Mouse (Mus musculus): ENCODE measurements around the gene Adam6b.
"Not testable (repeated sequence)": the region's sequence is repeated elsewhere in the genome, so short reads cannot be mapped to it uniquely, and the experiment has no call there.

The Adam6b gene

DNA sequence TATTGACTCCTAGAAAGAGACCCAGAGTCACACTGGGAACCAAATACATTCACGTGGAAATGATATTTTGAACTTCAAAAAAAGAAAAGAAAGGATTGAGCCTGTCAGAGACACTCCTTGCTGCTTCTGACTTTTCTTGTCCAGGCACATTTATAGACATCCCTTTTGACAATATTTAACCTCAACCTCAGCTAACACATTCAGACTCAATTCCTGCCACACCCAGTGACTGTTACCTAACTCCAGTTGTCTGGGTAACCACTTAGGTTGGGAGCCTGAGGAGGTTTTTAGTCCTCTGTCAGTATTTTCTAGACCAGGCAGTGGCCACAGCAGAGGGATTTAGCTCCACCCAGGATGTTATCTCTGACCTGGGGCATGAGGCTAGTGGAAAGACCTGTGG is at the start of gene Adam6b:
TSS of gene Adam6b (plus strand) at position 301 of the 400 bp plus-strand sequence.
- DNase-seq (ENCODE audit: low spot score in 2 of 2), result not testable (repeated sequence)

DNA sequence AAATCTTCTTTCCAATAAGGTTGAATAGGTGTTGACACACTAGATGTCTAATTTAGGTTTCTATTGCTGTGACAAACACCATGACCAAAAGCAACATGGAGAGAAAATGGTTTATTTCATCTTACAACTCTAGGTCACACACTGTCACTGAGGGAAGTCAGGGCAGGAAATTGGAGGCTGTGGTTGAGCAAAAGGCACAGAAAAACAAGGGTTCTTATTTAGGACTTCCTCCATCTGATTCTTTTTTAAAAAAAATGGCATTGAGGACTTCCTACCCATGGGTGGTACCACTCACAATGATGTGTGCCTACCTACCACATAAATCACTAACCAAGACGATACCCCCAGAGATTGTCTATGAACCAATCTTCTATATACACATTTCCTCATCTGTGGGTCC is 43.2 kb upstream of the Adam6b start:
- peak; percentile 25 to 33 for DNase-seq (ENCODE audit: low spot score in 2 of 2)

DNA sequence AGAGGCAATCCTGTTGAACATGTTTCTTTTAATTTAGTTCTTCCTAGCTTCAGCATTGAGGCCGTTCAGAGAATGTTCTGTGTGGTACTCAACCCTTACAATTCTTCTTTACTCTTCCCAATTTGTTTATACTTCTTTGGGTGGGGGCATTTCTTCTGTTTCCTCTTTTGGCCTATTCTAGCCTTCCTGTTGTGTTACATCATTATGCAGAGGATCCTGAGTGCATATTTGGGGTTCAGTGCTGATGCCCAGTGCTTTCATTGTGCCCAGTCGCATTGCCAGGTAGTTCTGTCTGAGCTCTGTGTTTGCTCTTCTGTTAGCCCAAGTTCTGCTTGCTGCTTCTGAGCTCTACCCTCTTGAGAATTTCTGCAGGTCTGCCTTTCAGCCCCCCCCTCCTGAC is 13.1 kb upstream of the Adam6b start:
- no peak for DNase-seq (ENCODE audit: low spot score in 2 of 2)

DNA sequence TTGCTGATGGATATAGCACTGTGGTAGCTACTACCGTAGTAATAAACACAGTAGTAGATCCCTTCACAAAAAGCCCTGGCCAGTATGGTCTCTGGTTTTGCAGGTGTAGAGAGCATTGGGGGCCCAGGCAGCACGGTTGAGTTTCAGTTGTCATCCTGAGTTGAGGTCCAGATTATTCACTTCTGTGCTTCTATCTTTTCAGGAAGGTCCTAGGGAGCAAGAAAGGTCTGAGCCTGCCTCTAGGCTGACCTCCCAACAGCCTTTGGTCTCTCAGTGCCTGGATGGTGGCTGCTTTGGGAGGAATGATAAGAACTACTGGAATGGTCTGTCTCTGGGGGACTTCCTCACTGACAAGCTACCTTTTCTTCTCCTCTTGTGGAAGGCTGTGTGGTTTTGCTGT is 7.2 kb upstream of the Adam6b start:
- DNase-seq (ENCODE audit: low spot score in 2 of 2), result no peak

DNA sequence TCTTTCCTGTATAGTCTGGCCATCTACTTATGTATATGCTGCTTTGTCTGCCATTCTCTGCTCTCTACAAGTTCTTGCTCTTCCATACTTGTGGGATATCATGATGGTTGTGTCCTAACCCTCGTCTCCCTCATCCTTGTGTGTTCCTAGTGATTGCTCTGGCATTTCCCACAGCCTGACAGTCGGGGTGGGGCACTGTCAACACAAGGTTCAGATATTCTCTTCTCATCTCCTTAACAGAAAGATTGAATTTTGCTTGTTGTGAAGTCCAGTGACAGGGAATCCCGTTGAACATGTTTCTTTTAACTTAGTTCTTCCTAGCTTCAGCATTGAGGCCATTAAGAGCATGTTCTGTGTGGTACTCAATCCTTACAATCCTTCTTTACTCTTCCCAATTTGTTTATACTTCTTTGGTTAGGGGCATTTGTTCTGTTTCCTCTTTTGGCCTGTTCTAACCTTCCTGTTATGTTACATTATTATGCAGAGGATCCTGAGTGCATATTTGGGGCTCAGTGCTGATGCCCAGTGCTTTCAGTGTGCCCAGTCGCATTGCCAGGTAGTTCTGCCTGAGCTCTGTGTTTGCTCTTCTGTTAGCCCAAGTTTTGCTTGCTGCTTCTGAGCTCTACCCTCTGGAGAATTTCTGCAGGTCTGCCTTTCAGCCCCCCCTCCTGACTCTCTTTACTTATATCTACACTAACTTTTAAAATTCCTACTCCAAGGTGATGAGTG is 6.5 kb upstream of the Adam6b start:
- no peak for DNase-seq (ENCODE audit: low spot score in 2 of 2)

DNA sequence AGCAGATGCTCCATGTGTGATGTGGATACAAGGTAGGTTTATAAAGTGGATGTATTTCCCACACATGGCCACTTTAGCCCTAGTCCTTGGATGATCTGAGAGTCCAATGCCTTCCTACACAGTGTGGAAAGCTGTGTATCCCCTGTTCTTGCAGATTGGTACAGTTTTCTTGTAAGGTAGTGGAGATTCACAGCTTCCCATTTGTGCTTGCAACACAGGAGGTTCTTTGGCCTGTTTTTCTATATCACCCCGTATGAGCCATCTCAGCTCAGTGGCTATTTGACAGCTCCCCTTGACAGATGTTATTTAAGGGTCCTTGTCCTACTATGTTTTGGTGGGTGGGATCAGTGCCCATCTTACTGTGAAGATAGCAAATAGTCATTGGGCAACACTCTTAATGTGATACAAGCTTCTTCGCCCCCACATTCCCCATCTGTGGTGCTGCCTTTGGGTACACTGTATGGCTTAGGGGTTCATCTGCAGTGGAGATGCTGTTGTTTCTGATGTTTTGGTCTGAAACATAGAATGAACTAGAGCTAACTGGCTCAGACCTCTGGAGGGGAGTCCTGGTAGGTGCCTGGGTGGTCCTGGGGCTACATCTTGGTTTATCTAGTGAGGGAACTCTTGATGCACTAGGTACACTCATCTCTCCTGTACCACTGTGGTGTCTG is 5.7 kb upstream of the Adam6b start:
- no peak for DNase-seq (ENCODE audit: low spot score in 2 of 2)

DNA sequence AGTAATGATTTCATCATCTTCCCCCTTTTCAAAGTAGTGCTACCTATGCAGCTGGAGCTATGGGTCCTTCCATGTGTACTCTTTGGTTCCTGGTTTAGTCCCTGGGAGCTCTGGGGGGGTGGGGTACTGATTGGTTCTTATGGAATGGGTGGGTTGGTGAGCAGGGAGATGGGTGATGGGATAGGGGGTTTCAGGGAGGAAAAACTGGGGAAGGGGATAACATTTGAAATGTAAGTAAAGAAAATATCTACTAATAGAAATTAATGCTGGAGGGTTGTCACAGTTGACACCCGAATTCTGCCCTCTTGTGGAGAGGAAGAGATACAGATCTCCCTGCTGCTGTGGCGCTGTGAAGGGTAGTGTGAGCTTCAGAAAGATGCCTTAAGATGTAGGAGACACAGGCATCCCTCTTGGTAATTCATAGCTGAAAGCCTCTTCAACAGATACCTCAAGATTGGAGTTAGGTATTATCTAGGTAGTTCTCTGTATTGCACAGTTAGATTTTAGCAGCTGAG is 4.3 kb upstream of the Adam6b start:
- DNase-seq (ENCODE audit: low spot score in 2 of 2), result peak in 1 of 2 experiments; percentile 55

DNA sequence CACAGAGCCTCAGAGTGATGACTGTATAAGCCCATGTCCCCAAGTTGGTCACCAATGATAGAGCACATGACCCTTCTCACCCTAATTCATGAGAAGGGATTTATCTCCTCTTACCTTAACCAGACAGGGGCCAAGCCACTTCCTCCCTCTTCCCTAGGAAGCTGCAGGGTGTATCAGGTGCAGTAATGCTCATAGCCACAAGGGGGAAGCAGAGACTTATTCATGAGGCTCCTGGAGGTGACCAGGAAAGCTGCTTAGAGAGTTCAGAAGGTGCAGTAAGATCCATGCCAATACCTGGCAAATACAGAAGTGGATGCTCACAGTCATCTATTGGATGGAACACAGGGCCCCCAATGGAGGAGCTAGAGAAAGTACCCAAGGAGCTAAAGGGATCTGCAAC is 1.6 kb upstream of the Adam6b start:
- peak; percentile 73 to 84 for DNase-seq (ENCODE audit: low spot score in 2 of 2)

DNA sequence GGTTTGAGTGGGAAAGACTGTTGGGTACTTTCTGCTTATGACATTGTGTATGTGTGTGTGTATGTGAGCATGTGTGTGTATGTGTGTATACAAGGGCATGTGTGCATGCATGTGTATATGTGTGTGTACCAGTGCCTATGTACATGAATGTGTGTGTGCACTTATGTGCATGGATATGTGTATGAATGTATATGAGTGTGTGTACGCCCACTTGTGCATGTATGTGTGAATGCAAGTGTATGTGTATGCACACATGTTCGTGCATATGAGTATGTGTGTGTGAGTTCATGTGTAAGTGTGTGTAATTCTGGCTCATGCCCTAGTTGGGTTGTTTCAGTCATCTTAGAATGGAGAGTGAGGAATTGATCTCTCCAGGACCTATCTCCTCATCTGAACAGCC is 36.6 kb downstream of the Adam6b start:
- no peak for DNase-seq (ENCODE audit: low spot score in 2 of 2)
